Mouse (Mus musculus) E14TG2a.4 (cell line): Measurements from ENCODE around the gene Itpr1.

Experiments
- CTCF ChIP-seq: conservative IDR thresholded peaks from 2 replicates; pipeline ENCODE4 v1.5.1; 2014; ENCODE audit warnings: low read length
- NANOG ChIP-seq: IDR thresholded peaks from 2 replicates; pipeline ENCODE4 v1.6.1; 2014; ENCODE audit warnings: borderline replicate concordance, low read length, mixed read lengths
- POU5F1 ChIP-seq: IDR thresholded peaks from 2 replicates; pipeline ENCODE4 v1.6.1; 2014; ENCODE audit warnings: low read length, borderline replicate concordance

DNA sequence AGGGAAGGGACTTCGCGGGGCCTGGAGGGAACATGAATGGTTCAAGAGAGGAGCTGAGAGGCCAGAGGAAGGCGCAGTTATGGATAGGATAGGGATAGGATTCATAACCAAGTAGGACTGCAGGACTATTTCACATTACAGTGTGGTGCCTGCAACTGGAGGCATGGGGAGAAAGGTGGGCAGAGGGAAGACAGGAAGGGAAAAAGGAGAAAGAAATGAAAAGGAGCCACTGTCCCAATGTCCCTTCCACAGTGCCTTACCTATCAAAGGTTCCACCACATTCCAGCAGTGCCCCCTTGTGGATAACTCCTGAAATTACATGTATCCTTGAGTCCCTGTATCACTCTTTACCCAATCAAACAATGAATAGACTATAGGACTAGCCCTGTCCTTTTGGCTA, 195.2 kb downstream of the Itpr1 start:
- peak; percentile 76 for TF ChIP-seq CTCF
- no peak for TF ChIP-seq NANOG
- no peak for TF ChIP-seq POU5F1
